Mouse (Mus musculus) heart, adult 2 months (tissue): ENCODE results near the gene Flt4.

ENCODE experiments used
- CTCF ChIP-seq: fragments of 200-600 bp; IDR thresholded peaks from 2 replicates; pipeline ENCODE4 v1.8.1; 2022; ENCODE audit warnings: antibody characterized with exemption, mild to moderate bottlenecking, moderate library complexity
- POLR2A ChIP-seq: fragments of 200-500 bp; IDR thresholded peaks from 2 replicates; pipeline ENCODE4 v1.6.1; 2011; ENCODE audit warnings: mild to moderate bottlenecking, low read depth, low read length, control low read depth; ENCODE audit not compliant: insufficient read depth

DNA sequence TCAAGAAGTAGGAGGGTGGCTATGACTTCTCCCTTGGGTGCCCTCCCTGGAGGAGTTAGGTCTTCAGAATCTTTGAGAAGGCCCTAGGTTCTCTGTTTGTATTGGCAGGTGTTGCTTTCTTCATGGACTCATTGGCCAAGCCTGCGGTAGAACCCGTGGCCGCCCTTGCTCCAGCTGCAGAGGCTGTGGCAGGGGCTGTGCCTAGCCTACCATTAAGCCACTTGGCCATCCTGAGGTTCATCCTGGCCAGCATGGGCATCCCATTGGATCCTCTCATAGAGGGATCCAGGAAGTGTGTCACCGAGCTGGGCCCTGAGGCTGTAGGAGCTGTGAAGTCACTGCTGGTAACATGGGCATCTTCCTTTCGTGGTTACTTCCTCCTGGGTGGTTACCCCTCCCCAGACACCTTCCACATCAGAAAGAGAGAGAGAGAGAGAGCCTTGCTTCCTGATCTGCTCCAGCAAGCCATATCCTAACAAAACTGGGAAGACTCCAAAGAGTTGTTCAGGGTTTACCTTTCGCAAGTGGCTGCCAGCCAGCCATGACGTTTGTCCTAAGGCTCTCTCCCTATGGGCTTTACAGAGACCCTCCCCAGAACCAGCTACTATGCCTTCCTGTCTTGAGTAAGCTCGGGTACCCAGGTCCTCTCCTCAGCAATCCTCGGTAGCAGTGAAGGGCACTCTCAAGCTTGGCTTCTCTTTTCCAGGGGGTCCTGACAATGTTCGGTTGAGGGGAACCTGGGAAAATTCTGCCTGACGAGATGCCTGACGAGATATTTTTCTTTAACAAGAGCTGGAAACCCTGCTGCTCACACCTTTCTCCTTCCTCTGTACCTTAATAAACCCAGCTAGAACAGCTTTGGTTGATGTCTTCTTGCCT lies 55.4 kb downstream of the Flt4 start:
- TF ChIP-seq POLR2A (no peak), CTCF (no peak)
